Mouse (Mus musculus) hindbrain, embryonic 14.5 days (tissue): ENCODE results near the gene Gm3618. TPM values are rescaled to one million over a fixed set of nuclear protein-coding genes. Genes with fewer than 3 reads are reported as not detected.
A peak's percentile ranks its signal among the peaks of the same experiment; 100 is the strongest.
"Not testable (repeated sequence)": the region's sequence is repeated elsewhere in the genome, so short reads cannot be mapped to it uniquely, and the experiment has no call there.

Experiments
- ATAC-seq: fragments of 200-750 bp; cut with Nextera tagmentation; 2 replicates; pipeline ENCODE4 v1.8.0; 2017; ENCODE audit warnings: moderate number of reproducible peaks, mild to moderate bottlenecking, moderate TSS enrichment, moderate library complexity; ENCODE audit not compliant: low FRiP score
- DNase-seq: peaks from one replicate; pipeline ENCODE4 v3.0.0-alpha.2; 2015; ENCODE audit warnings: low spot score
- H3K27ac ChIP-seq: fragments of 300-500 bp; sonication (generic); 2 replicates; pipeline ENCODE4 v1.5.1; 2014; ENCODE audit warnings: mild to moderate bottlenecking, moderate library complexity
- H3K27me3 ChIP-seq: fragments of 300-500 bp; sonication (generic); 2 replicates; pipeline ENCODE4 v1.6.1; 2014; ENCODE audit warnings: mild to moderate bottlenecking, low read length, mixed read lengths; ENCODE audit not compliant: control insufficient read depth, insufficient read depth
- H3K36me3 ChIP-seq: fragments of 300-500 bp; sonication (generic); replicated peaks from 2 replicates; pipeline ENCODE4 v1.6.1; 2014; ENCODE audit not compliant: control insufficient read depth, insufficient read depth
- H3K4me1 ChIP-seq: fragments of 300-500 bp; sonication (generic); replicated peaks from 2 replicates; pipeline ENCODE4 v1.6.1; 2014; ENCODE audit warnings: antibody characterized with exemption, low read length, mixed read lengths; ENCODE audit not compliant: control insufficient read depth, insufficient read depth
- H3K4me2 ChIP-seq: fragments of 300-500 bp; sonication (generic); replicated peaks from 2 replicates; pipeline ENCODE4 v1.6.1; 2014; ENCODE audit warnings: mild to moderate bottlenecking, moderate library complexity
- H3K4me3 ChIP-seq: fragments of 300-500 bp; sonication (generic); replicated peaks from 2 replicates; pipeline ENCODE4 v1.5.1; 2014; ENCODE audit warnings: mild to moderate bottlenecking, low read length
- H3K9ac ChIP-seq: fragments of 300-500 bp; sonication (generic); 2 replicates; pipeline ENCODE4 v1.6.1; 2014
- H3K9me3 ChIP-seq: fragments of 300-500 bp; sonication (generic); 2 replicates; pipeline ENCODE4 v1.6.1; 2016; ENCODE audit warnings: low read length; ENCODE audit not compliant: control insufficient read depth
- WGBS: fragments of 180-500 bp; shearing (Covaris S2); extraction: QIAGEN DNeasy Blood & Tissue Kit; methylation state at CpG from one replicate; pipeline ENCODE4 v1.1.7; 2014; 5-methylcytosine and 5-hydroxymethylcytosine counted together
- polyA plus RNA-seq: library from polyadenylated mRNA; unstranded; fragments of >200 nt; fragmentation: Nextera tagmentation; extraction: Ambion mirVana; gene quantifications from 2 replicates; pipeline ENCODE4 v1.2.1, GENCODE M21; 2014

Gene Gm3618
- polyA plus RNA-seq: not detected in 2 replicates

GRCm38 (mm10) chr14:6343578-6343977 lies at the start of gene Gm3618:
TSS of gene Gm3618 (minus strand) at chr14:6343678.
- H3K27me3 ChIP-seq, H3K27ac ChIP-seq, H3K4me3 ChIP-seq, DNase-seq, H3K4me1 ChIP-seq, H3K4me2 ChIP-seq, H3K9ac ChIP-seq, H3K36me3 ChIP-seq, H3K9me3 ChIP-seq, ATAC-seq: not testable (repeated sequence)
- WGBS: no CpG with 5 or more reads among the region's 10 CpGs

DNA sequence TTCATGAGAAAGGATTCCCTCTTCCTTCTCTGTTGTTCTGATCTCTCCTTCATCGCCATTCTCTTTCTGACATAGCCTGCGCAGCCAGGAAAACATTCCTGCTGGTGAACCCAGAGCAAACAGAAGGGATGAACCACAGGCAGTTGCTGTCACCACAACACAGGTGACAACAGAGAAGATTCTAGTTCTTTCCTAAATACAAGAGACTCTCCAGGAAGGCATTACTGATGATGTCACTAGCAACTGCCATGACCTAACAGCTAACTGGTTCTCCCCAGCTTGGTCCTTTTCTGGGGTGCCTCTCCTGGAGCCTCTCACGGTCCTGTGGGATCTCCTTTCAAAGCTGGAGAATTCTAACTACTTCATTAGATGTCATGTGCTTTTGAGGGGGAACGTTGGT lies 46.7 kb upstream of the Gm3618 start, which contains the start of gene Gm16440:
TSS of gene Gm16440 (minus strand) at position 101 of the 400 bp plus-strand sequence.
- H3K4me1 ChIP-seq, H3K27ac ChIP-seq, H3K9me3 ChIP-seq, DNase-seq, H3K4me3 ChIP-seq, H3K36me3 ChIP-seq, ATAC-seq, H3K9ac ChIP-seq, H3K27me3 ChIP-seq, H3K4me2 ChIP-seq: not testable (repeated sequence)
- 74% methylated on average over 2 of the region's 4 CpGs for WGBS

GRCm38 (mm10) chr14:6304743-6305142 lies 38.7 kb downstream of the Gm3618 start, which contains the start of gene Gm21103:
TSS of gene Gm21103 (minus strand) at chr14:6304843.
- H3K9me3 ChIP-seq, H3K9ac ChIP-seq, H3K36me3 ChIP-seq, H3K4me3 ChIP-seq, H3K4me2 ChIP-seq, DNase-seq, H3K27ac ChIP-seq, H3K4me1 ChIP-seq, H3K27me3 ChIP-seq, ATAC-seq: not testable (repeated sequence)
- WGBS: 91% methylated on average over 2 of the region's 2 CpGs

DNA sequence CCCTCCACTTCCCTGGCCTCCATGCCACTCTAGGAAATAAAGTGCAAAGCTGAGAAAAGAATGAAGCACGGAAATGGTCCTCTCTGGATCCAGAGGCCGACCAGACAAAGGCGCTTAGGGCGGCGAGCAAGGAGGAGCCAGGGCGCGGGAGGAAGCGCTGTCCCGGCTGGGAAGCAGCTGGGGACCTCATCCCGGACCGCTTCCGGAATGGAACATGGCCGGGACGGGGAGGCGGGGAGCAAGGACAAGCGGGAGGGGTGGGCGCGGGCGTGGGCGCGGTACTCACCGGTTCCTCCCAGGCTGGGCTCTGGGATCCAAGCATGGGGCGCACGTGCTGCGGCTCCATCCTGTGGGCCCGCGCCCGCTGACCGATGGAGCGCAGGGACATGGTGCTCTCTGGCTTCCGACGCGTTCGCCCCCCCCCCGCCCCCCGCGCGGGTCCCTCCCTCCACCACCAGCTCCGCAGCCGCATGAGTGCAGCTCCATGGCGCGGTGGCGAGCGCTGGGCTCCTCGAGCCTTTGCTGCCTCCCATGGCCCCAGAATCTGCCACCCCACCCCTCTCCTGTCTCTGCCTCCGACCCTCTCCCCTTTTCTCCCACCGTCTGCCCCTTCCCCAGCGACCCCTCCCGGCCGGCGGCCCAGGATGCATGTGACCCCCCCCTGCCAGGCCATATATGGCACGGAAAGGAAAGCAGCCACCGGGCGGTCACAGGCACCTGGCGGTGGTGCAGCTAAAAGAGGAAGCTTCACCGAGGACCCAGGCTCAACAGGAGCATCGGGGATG lies 56.4 kb downstream of the Gm3618 start, which contains the start of gene Gm3411:
TSS of gene Gm3411 (minus strand) at position 320 of the 785 bp plus-strand sequence.
- not testable (repeated sequence) for H3K27me3 ChIP-seq, H3K4me1 ChIP-seq, H3K9me3 ChIP-seq, H3K36me3 ChIP-seq, ATAC-seq
- Histone ChIP-seq H3K4me3 (peak within 1 kb of the TSS; percentile 51), H3K4me2 (peak within 1 kb of the TSS; percentile 58), H3K9ac (peak within 1 kb of the TSS; percentile 70), H3K27ac (0 out of 2 replicates have a peak within 1 kb of the TSS, but pooled peaks have one; percentile 3)
- peak; percentile 24 for DNase-seq
- 2% methylated on average over 49 of the region's 57 CpGs for WGBS

Other genes with a start within 250 kb of the Gm3618 start
- 6.0 and 7.4 TPM in 2 replicates for gene Gm8206, start 249.7 kb downstream of the Gm3618 start, polyA plus RNA-seq
- gene Gm3468, start 235.0 kb downstream of the Gm3618 start, polyA plus RNA-seq: 6.2 and 6.4 TPM in 2 replicates
- not detected in 2 replicates for gene Gm3476, start 217.9 kb downstream of the Gm3618 start, polyA plus RNA-seq
- gene Gm21560, start 124.4 kb downstream of the Gm3618 start, polyA plus RNA-seq: not detected in 2 replicates
- gene Gm3411, start 56.4 kb downstream of the Gm3618 start, polyA plus RNA-seq: 9.3 and 11.5 TPM in 2 replicates
- gene Gm21103, start 38.8 kb downstream of the Gm3618 start, polyA plus RNA-seq: 0.23 TPM in 1 of 2 replicates, not detected in the other
- gene Gm16440, start 46.6 kb upstream of the Gm3618 start, polyA plus RNA-seq: 0.34 TPM in 1 of 2 replicates, not detected in the other
- gene Gm3591, start 68.8 kb upstream of the Gm3618 start, polyA plus RNA-seq: 5.6 and 8.3 TPM in 2 replicates
- not detected in 2 replicates for gene Gm3594, start 100.9 kb upstream of the Gm3618 start, polyA plus RNA-seq
- gene Gm8356, start 193.6 kb upstream of the Gm3618 start, polyA plus RNA-seq: not detected in 2 replicates
- gene Gm3629, start 246.9 kb upstream of the Gm3618 start, polyA plus RNA-seq: 0.30 and 0.52 TPM in 2 replicates